Mouse (Mus musculus): Measurements from ENCODE around the gene Ncs1. TPM values are rescaled to one million over a fixed set of nuclear protein-coding genes. Genes with fewer than 3 reads are reported as not detected.

The Ncs1 gene
- polyA plus RNA-seq (2015; fragmentation: Nextera tagmentation; extraction: Ambion mirVana), result 172 and 183 TPM in 2 replicates

DNA sequence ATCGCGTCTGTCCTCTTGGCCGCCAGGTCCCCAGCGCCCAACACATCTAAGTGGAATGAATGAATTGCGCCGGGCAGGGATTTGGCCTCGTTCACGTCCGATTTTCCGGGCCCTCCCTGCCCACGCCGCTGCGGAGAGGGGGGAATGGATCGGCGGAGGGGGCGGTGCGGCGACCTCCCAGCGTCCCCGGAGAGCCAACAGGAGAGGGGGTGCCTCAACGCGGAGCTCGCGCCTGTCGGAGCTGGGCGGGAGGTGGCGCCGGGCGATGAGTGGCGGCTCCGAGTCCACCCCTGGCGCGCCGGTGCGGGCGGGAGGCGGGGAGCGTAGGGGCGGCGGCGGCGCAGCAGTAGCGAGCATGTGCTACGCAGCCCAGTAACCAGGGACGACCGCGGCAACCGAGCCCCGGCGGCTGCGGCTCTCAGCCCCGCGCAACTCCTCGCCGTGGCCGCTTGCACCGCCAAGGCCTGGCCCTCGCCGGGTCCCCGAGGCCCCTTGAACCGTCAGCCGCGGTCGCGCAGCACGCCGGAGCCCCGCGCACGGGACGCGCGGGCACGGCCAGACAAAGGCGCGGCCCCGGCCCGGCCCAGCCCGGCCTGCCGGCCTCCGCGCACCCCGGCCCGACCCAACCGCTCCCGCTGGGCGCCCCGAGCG, at the start of gene Ncs1:
Gene Ncs1 (plus strand): TSS at position 333 of the 651 bp plus-strand sequence.
- H3K9me3 ChIP-seq, result no peaks in the 10 kb centered on the region
- peaks cover 46% of the 10 kb centered on the region for H3K4me1 ChIP-seq

DNA sequence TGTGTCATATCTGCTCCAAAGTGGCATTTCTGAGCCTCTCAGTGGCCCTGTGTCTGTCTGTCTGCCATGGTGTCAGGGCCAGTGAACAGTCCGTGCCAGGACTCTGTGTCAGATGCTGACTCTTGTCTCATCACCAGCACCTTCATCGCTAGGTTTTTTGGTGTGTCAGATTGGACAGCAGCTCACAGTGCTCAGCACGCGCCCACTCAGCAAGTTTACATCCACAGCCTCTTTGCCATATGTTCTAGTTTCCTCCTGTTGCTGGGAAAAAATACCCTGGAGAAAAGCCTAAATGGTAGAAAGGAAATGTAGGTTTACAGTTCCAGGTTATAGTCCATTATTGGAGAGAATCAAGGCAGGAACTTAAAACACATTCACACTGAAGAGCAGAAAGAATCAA, 47.0 kb upstream of the Ncs1 start:
- H3K27ac ChIP-seq, result no peak overlapping the region
- H3K27me3 ChIP-seq (replicated peaks), result no peaks in the 10 kb centered on the region
- 94% methylated on average over 4 of the region's 4 CpGs for WGBS
- no peaks in the 10 kb centered on the region for H3K4me1 ChIP-seq
- ATAC-seq (replicated peaks), result no peak
- H3K4me2 ChIP-seq, result no peak overlapping the region
- no peak overlapping the region for H3K4me3 ChIP-seq
- no peak overlapping the region for H3K9ac ChIP-seq
- no peaks in the 10 kb centered on the region for H3K36me3 ChIP-seq (replicated peaks)
- no peaks in the 10 kb centered on the region for H3K9me3 ChIP-seq

More for the DNA sequence above, at the start of gene Ncs1:
- under 1% methylated on average over 68 of the region's 89 CpGs for WGBS
- Histone ChIP-seq H3K9ac (peak within 1 kb of the TSS; percentile 95), H3K36me3 (replicated peaks) (0 out of 2 replicates have a peak, but pooled peaks cover 3% of the 10 kb centered on the region), H3K4me2 (peak within 1 kb of the TSS; percentile 77), H3K4me3 (peak within 1 kb of the TSS; percentile 96), H3K27me3 (replicated peaks) (no peaks in the 10 kb centered on the region; the same call in 1 of the 2 replicates), H3K27ac (peak within 1 kb of the TSS; percentile 91)
- peak; percentile 88 for ATAC-seq (replicated peaks)

DNA sequence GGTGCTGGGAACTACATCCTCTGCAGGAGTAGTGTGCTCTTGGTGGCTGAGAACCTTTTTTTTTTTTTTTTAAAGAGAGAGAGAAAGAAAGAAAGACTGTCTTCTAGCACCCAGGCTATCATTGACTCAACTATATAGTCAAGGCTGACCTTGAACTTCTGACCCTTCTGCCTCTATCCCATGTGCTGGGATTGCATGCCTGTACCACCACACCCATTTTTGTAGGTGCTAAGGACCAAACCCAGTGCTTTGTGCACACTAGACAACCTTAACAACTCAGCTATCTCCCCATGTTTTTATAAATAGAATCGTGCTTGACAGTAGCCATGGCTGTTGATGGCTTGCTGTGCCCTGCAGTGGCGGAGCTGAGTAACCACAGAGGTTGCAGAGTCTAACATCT, 45.6 kb upstream of the Ncs1 start:
- no peak overlapping the region for H3K4me2 ChIP-seq
- no peak overlapping the region for H3K27ac ChIP-seq
- H3K9me3 ChIP-seq, result no peaks in the 10 kb centered on the region
- 94% methylated on average over 2 of the region's 2 CpGs for WGBS
- H3K36me3 ChIP-seq (replicated peaks), result no peaks in the 10 kb centered on the region
- no peaks in the 10 kb centered on the region for H3K27me3 ChIP-seq (replicated peaks)
- H3K4me1 ChIP-seq, result no peaks in the 10 kb centered on the region
- no peak overlapping the region for H3K9ac ChIP-seq
- H3K4me3 ChIP-seq, result no peak overlapping the region
- ATAC-seq (replicated peaks), result no peak

DNA sequence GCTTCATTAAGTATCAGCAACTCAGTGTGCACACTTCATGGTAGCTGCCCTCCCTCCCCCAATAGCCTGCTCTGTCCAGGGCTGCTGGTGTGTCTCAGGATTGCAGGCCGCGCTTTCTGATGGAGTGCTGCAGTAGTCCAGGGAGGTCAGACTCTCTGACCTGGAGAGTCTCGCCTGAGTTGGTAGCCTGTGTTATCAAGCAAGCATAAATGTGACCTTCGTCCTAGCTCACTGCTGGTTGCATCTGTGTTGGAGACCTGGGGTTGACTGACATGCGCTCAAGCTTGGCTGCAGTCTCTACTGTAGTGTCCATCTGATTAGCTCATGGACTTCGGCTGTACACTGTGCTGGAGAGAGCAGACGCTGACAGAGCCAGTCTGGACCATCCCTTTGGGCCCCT, 43.8 kb upstream of the Ncs1 start:
- H3K36me3 ChIP-seq (replicated peaks), result no peaks in the 10 kb centered on the region
- 81% methylated on average over 7 of the region's 7 CpGs for WGBS
- ATAC-seq (replicated peaks), result no peak
- H3K4me1 ChIP-seq, result peaks cover 11% of the 10 kb centered on the region
- no peak overlapping the region for H3K4me3 ChIP-seq
- H3K27me3 ChIP-seq (replicated peaks), result no peaks in the 10 kb centered on the region
- H3K9ac ChIP-seq, result no peak overlapping the region
- no peaks in the 10 kb centered on the region for H3K9me3 ChIP-seq
- H3K4me2 ChIP-seq, result no peak overlapping the region
- H3K27ac ChIP-seq, result no peak overlapping the region

DNA sequence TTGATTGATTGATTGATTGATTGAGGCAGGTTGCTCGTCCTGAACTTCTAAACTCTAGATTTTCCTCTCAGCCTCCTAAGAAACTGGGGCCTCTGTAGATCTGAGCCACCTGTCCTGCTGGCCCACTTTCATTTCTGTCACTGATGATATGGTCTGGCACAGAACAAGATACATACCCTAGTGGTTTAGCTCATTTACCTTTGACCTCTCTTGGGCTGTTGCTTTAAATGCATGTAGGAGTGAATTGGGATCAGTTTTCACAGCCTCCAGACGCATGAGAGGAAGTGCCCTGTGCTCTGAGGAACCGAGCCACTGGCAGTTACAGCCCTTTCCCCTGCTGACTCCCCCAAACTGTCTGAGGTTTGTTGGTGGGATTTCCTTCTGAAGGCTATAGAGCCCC, 43.3 kb upstream of the Ncs1 start:
- no peak overlapping the region for H3K4me3 ChIP-seq
- no peak overlapping the region for H3K9ac ChIP-seq
- no peaks in the 10 kb centered on the region for H3K36me3 ChIP-seq (replicated peaks)
- no peak overlapping the region for H3K27ac ChIP-seq
- no peaks in the 10 kb centered on the region for H3K27me3 ChIP-seq (replicated peaks)
- WGBS, result 64% methylated on average over 3 of the region's 3 CpGs
- no peak for ATAC-seq (replicated peaks)
- H3K4me1 ChIP-seq, result peaks cover 16% of the 10 kb centered on the region
- H3K4me2 ChIP-seq, result no peak overlapping the region
- no peaks in the 10 kb centered on the region for H3K9me3 ChIP-seq

DNA sequence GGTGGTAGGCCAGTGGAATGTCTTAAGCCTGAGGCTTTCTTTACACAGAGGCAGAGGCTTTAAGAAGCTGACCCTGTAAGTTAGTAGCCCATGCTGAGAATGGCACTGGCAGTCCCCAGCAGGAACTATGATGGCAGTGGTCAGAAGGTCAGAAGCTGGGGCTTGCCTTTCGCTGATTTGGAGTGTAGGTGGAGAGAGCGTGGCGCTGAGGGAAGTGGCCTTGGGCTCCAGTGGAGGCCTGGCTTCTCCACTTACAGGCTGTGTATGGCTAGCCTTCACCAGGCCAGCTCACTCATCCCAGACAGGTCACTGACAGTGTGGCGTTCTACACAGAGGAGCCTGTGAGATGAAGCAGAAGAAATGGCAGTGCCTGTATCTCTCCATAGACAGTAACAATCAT, 42.7 kb upstream of the Ncs1 start:
- ATAC-seq (replicated peaks), result no peak
- H3K9ac ChIP-seq, result no peak overlapping the region
- no peaks in the 10 kb centered on the region for H3K27me3 ChIP-seq (replicated peaks)
- H3K4me3 ChIP-seq, result no peak overlapping the region
- 84% methylated on average over 4 of the region's 4 CpGs for WGBS
- no peak overlapping the region for H3K4me2 ChIP-seq
- no peak overlapping the region for H3K27ac ChIP-seq
- H3K36me3 ChIP-seq (replicated peaks), result no peaks in the 10 kb centered on the region
- H3K4me1 ChIP-seq, result peaks cover 17% of the 10 kb centered on the region
- no peaks in the 10 kb centered on the region for H3K9me3 ChIP-seq

DNA sequence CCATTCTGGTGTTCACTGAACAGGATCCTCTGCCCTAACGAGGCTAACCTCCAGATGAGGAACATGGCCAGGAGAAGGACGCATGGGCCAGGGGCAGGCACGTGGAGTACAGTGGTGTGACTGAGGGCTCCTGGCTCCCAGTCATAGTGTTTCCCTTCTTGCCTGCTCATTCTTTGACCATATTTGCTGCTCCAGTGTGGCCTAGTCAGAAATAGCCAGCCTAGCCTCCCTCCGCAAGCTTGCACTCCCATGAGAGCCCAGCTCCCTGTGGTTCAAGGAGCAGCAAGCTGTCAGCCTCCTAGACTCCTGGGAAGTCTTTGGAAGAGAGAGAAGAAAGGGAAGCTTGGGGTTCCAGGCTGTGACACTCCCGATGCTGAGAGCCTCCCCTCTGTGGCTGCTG, 40.9 kb upstream of the Ncs1 start:
- 89% methylated on average over 5 of the region's 5 CpGs for WGBS

DNA sequence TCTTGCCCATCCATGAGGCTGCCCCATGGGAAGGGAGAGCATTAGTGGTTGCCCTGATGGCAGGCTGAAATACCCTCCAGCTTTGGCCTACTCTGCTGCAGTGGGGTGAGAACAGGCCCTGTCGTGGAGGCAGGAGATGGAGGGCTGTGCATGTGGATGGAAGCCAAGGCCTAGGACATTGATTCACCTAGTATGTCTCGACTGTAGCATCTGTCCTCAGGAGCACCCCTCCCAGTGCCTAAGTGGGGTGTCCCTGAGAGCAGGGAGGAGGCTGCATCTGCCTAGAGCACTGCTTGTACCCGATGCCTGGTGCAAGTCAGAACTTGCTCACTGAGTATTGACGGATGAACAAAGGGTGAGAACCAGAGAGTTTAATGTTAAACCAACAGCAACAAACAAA, 39.4 kb upstream of the Ncs1 start:
- Histone ChIP-seq H3K27ac (no peak overlapping the region; the same call in 1 of the 2 replicates), H3K4me1 (peaks cover 22% of the 10 kb centered on the region)
- ATAC-seq (replicated peaks), result no peak

More for the DNA sequence above, 40.9 kb upstream of the Ncs1 start:
- no peak overlapping the region for H3K4me2 ChIP-seq
- H3K36me3 ChIP-seq (replicated peaks), result 0 out of 2 replicates have a peak, but pooled peaks cover 6% of the 10 kb centered on the region
- no peak for ATAC-seq (replicated peaks)
- H3K27me3 ChIP-seq (replicated peaks), result no peaks in the 10 kb centered on the region
- peaks cover 17% of the 10 kb centered on the region for H3K4me1 ChIP-seq
- no peak overlapping the region for H3K4me3 ChIP-seq
- no peak overlapping the region for H3K9ac ChIP-seq
- H3K27ac ChIP-seq, result no peak overlapping the region
- no peaks in the 10 kb centered on the region for H3K9me3 ChIP-seq

DNA sequence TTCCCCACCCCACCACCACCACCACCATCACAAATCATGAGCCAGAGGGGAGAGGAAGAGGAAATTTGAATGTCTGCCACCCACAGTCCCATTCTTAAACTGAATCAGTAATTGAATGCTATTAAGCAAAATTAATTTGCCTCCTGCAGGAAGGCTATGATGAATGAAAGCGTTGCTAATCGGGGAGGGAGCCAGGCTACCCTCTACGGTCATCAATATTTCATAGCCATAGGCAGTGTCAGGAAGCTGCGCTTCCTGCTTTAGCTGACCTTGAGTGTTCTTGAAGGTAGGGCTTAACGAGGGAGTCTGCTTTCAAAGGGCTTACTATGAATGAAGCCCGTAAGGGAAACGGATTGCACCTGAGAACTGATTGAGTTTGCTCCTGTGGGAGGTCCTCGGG, 38.7 kb upstream of the Ncs1 start:
- H3K9ac ChIP-seq, result no peak overlapping the region
- peak overlapping the region; percentile 22 for H3K27ac ChIP-seq
- WGBS, result 32% methylated on average over 8 of the region's 8 CpGs
- H3K4me2 ChIP-seq, result no peak overlapping the region
- H3K36me3 ChIP-seq (replicated peaks), result 0 out of 2 replicates have a peak, but pooled peaks cover 6% of the 10 kb centered on the region
- H3K9me3 ChIP-seq, result no peaks in the 10 kb centered on the region
- no peak; the same call in 1 of the 2 replicates for ATAC-seq (replicated peaks)
- H3K4me3 ChIP-seq, result no peak overlapping the region
- H3K27me3 ChIP-seq (replicated peaks), result no peaks in the 10 kb centered on the region
- peaks cover 23% of the 10 kb centered on the region for H3K4me1 ChIP-seq

More for the DNA sequence above, 39.4 kb upstream of the Ncs1 start:
- 0 out of 2 replicates have a peak, but pooled peaks cover 6% of the 10 kb centered on the region for H3K36me3 ChIP-seq (replicated peaks)
- no peak overlapping the region for H3K4me3 ChIP-seq
- no peaks in the 10 kb centered on the region for H3K9me3 ChIP-seq
- H3K9ac ChIP-seq, result no peak overlapping the region
- 74% methylated on average over 4 of the region's 4 CpGs for WGBS
- H3K4me2 ChIP-seq, result no peak overlapping the region
- H3K27me3 ChIP-seq (replicated peaks), result no peaks in the 10 kb centered on the region

DNA sequence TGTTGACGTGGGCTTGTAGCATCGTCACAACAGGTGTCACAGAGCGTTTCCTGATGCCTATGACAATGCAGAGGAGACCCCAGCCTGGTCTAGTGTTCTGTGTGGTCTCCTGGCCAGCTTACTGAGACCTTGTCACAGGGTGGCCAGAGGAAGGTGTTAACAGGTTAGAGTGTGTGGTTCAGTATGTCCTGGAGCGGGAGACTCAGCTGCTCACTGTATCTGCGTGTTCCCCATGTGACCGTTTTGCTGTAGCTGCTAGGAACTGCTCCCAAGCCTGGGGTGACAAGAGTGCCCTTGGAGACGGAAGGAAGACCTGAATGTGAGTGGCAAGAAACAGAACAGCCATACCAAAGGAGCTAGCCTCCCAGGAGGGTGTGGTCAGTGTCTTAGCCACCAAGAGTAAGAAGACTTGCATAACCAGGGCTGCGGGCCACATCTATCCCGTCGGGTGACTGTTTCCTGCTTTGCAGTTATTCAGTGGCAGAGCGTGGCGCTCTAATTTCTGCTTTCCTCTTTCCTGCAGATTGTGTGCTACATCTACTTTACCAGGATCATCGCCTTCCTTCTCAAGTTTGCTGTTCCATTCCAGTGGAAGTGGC, 37.0 kb upstream of the Ncs1 start:
- Histone ChIP-seq H3K4me1 (peaks cover 23% of the 10 kb centered on the region), H3K4me3 (no peak overlapping the region), H3K27ac (no peak overlapping the region), H3K4me2 (no peak overlapping the region), H3K36me3 (replicated peaks) (0 out of 2 replicates have a peak, but pooled peaks cover 6% of the 10 kb centered on the region), H3K9me3 (no peaks in the 10 kb centered on the region), H3K9ac (no peak overlapping the region), H3K27me3 (replicated peaks) (no peaks in the 10 kb centered on the region)
- no peak for ATAC-seq (replicated peaks)
- WGBS, result 88% methylated on average over 13 of the region's 13 CpGs

DNA sequence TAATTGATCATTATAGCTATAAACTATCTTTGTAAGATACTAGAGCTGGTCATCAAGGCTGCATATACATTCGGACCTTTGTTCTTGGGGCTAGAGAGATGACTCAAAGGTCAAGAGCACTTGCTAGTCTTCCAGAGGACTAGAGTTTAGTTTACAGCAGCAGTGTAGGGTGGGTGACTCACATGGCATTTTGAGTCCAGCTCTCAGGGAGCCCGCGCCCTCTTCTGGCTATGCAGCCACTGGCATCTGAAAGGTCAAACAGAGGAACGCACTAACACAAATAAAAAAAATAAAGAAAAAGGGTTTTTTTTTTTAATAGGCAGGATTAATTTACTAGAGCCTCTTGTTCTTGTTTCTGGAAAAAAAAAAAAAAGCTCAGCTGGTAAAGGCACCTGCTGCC, 36.1 kb upstream of the Ncs1 start:
- ATAC-seq (replicated peaks), result no peak
- Histone ChIP-seq H3K9ac (no peak overlapping the region), H3K4me3 (no peak overlapping the region), H3K9me3 (no peaks in the 10 kb centered on the region), H3K27ac (no peak overlapping the region), H3K4me1 (peaks cover 30% of the 10 kb centered on the region), H3K27me3 (replicated peaks) (no peaks in the 10 kb centered on the region), H3K4me2 (no peak overlapping the region), H3K36me3 (replicated peaks) (0 out of 2 replicates have a peak, but pooled peaks cover 6% of the 10 kb centered on the region)
- WGBS, result 83% methylated on average over 4 of the region's 4 CpGs

DNA sequence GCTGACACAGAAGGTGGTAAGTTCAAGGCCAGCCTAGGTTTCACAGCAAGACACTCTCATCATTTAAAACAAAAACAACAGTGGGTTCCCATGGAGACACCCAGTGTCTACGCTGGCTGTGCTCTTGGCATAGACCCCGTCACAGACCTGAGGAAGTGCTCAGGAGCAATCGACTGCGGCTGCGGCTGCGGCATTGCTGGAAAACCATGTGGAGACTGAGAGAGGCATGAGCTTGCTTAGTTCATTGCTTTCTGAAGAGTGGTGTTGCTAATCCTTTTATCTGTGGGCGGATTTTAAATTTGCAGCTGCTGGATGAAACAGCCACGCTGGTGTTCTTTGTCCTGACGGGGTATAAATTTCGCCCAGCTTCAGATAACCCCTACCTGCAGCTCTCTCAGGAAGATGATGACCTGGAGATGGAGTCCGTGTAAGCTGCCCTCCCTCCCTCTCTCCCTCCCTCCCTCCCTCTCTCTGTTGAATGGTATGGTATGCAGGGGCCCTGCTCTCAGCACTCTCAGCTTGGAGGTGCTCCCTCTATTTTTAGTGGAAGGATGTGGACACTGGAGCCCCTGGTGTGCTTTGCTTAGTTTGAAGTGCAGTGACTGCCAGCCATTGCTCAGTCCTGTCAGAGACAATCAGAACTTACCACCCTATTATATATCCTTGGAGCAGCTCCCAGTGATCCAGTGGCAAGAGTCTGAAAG, 35.3 kb upstream of the Ncs1 start:
- Histone ChIP-seq H3K27ac (peak overlapping the region; percentile 56), H3K4me1 (peaks cover 31% of the 10 kb centered on the region), H3K9ac (no peak overlapping the region), H3K9me3 (no peaks in the 10 kb centered on the region), H3K36me3 (replicated peaks) (peaks cover 12% of the 10 kb centered on the region; the same call in 1 of the 2 replicates), H3K4me2 (no peak overlapping the region), H3K4me3 (no peak overlapping the region), H3K27me3 (replicated peaks) (no peaks in the 10 kb centered on the region)
- ATAC-seq (replicated peaks), result peak; percentile 50; the same call in 1 of the 2 replicates
- WGBS, result 27% methylated on average over 11 of the region's 11 CpGs
